Mouse (Mus musculus): ENCODE results near the gene Cfap20.
A peak's percentile ranks its signal among the peaks of the same experiment; 100 is the strongest.
"Not testable (repeated sequence)": the region's sequence is repeated elsewhere in the genome, so short reads cannot be mapped to it uniquely, and the experiment has no call there.

Gene Cfap20

GRCm38 (mm10) chr8:95411309-95411972 lies 23.2 kb downstream of the Cfap20 start:
- DNase-seq = peak; percentile 11 to 30

- DNase-seq = no peak
Measured at GRCm38 (mm10) chr8:95409518-95409917, 25.2 kb downstream of the Cfap20 start.

- DNase-seq = no peak
Measured at GRCm38 (mm10) chr8:95401091-95401490, 33.6 kb downstream of the Cfap20 start.

DNA sequence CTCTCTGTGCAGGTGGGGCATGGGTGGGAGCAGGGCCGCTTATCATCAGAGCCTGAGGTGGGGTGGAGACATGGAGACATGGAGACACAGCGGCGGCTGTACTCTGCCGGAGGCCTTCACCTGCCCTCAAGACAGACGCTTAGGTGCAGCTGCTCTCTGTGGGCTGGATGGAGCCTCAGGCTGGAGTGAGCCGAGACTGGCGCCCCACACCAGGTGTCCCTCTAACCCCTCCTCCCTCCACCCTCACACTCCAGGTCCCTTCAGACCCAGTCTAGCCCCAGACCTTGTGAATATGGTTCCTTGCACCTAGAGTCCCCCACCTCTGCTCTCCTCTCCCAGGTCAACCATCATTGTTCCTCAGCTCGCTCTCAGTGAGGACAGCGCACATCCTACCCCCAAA lies 35.5 kb downstream of the Cfap20 start:
- DNase-seq = no peak

DNA sequence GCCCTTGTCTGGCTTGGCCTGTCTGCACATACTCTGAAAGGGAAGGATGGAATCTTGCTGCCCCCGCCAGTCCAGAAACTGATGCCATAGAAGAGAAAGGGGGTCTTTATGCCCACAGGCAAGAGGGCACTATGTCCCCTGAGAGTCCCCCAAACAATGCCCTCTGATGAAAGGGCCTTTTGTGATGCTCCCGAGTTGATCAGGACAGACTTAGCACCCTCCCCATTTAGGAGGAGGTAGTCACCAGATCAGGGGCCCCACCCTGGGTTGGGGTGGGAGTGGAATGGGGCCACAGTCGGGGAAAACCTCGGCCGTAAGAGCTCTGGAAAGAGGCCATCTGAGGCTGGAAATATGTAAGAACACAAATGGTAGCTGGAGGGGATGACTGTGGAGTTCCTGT lies 37.5 kb downstream of the Cfap20 start:
- DNase-seq = no peak

DNA sequence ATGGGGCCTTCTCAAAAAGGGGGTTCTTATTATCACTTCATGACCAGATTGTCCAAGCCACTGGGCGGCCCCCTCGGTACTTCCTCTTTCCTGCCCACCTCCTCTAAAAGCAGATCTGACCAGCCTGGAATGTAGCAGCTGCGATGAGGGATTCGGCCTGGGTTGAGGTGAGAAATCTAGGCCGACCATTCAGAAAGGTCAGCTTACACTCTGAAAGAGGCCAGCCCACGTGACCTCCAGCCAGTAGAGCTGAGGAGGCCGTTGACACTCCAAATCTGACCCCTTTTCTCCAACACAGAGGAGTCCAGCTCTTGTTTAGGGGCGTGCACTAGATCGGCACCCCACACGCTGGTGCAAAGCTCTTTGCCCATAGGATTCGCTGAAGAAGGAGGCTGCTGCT lies 37.9 kb downstream of the Cfap20 start:
- no peak for DNase-seq

GRCm38 (mm10) chr8:95395186-95395918 lies 39.3 kb downstream of the Cfap20 start:
- no peak for DNase-seq

DNA sequence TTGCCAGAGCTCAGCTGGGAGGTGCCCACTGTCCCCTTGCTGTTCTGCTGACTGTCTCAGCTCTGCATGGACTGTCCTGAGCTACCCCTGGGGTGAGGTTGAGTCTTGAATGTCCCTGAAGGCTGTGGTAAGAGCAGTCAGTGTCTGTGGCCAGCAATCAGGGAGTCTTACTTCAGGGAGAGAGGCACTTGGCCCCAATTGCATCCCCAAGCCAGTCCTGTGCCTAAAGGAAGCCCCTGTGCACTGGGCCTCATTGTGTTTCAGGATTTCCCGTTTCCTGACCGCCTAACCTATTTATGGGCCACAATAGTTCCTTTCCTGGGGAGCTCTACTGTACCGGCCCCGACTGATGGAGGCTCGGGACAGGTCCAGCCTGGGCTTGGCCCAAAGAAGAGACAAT lies 42.1 kb downstream of the Cfap20 start:
- DNase-seq = no peak

DNA sequence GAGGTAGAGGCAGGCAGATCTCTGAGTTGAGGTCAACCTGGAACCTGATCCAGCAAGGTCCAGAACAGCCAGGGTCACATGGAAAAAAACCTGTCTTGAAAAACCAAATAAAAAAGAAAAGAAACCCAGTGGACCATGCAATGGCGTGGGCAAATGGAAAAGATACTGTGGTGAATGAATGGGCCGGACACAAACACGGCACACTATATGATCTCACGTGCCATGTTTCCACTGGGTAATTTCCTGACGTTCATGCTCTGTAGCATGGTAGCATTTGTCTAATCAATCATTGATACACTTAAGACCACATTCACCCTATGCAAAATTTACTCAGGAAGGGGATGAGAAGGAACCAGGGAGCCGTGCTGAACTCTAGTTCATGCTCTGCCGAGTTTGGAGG lies 43.6 kb downstream of the Cfap20 start:
- DNase-seq = no peak

GRCm38 (mm10) chr8:95390312-95390711 lies 44.4 kb downstream of the Cfap20 start:
- DNase-seq = peak; percentile 31 to 45

DNA sequence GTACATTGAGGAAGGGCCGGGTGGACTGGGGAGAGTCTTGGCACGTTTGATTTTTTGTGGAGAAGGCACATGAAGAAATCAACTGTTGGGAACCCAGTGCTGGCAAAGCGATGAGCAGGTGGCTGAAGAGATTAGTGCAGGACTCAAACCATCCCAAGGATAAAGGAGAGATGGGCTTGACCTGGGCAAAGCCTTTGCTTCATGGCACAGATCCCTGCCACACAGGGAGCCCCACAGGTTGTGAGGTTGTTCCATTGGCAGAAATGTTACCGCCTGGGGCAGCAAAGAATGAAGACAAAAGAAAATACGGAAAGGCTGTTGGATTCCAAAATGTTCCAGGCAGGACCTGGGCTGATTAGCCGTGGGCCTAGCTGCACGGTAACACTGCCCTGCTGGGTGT lies 46.7 kb downstream of the Cfap20 start:
- no peak for DNase-seq

- no peak for DNase-seq
Measured at GRCm38 (mm10) chr8:95387221-95387620, 47.4 kb downstream of the Cfap20 start.

- DNase-seq = no peak
Measured at GRCm38 (mm10) chr8:95386037-95386436, 48.6 kb downstream of the Cfap20 start.

DNA sequence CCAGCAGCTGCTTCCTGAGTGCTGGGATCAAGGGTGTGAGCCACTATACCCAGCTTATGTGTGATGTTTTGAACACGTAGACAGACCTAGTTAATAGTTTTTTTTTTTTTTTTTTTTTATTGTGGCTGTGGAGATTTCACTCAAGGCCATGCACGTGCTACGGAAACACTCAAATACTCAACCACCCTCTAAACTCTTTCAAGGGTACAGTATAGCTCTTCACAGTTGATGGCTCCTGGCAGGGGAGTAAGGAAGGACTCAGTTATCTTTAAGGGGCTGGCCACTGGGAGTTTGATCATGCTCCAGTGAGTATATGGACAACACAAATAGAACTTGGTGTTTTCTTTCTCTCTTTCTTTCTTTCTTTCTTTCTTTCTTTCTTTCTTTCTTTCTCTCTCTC lies 50.2 kb downstream of the Cfap20 start:
- DNase-seq = no peak

DNA sequence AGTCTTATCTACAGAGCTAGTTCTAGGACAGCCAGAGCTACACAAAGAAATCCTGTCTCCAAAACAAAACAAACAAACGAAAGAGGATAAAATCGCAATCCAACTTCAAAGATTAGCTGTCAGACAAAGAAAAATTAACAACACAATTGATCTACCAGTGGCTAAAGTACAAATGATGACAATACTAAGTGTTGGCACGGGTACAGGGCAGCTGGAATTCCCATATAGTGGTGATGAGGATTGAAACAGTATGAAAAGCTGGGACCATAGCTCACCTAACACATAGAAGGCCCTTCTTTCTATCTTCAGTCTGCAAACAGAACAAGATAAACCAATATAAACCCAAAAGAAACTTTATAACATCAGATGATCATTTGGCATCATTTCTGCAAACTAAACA lies 53.1 kb downstream of the Cfap20 start:
- no peak for DNase-seq

DNA sequence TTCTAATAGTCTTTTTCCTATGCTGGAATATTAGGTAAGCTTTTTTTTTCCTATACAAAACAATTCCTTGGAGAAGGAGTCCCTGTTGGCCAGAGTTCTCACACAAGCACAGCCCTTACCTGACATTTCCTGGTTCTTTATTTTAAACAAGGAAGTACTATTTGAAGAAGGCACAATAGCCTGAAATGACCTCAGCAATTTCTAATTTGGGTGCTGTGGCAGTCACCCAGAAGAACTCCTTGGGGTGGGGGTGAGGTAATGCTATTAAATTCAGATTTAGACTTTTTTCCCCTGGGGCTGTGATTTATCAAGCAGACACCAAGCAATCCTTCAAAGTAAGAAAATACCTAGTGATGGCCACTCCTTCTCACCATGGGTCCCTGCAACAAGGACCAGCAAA lies 53.7 kb downstream of the Cfap20 start:
- no peak for DNase-seq

GRCm38 (mm10) chr8:95378928-95379327 lies 55.7 kb downstream of the Cfap20 start:
- not testable (repeated sequence) for DNase-seq

DNA sequence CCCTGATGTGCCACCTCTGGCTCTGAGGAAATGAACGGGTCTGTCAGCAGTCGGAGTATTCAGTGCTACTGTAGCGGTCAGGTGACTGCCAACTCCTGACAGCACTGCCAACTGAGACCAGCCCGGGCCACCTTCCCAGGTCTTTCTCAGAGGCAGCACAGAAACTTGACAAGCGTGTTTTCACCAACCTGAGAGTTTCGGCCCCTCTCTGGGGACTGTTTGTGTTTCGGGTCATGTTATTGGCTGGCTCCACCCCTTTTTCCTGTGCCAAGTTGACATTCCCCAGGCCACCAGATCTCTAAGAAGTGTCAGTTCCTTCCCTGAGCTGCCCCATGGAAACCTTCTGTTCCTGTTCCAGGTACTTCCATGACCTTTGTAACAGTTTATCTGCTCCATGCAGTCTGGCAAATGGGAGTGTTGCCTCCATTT lies 56.8 kb downstream of the Cfap20 start:
- no peak for DNase-seq

- no peak for DNase-seq
Measured at GRCm38 (mm10) chr8:95377101-95377500, 57.6 kb downstream of the Cfap20 start.

GRCm38 (mm10) chr8:95376309-95376999 lies 58.2 kb downstream of the Cfap20 start:
- no peak for DNase-seq

- no peak for DNase-seq
Measured at GRCm38 (mm10) chr8:95375374-95375930, 59.2 kb downstream of the Cfap20 start.

GRCm38 (mm10) chr8:95374429-95374828 lies 60.2 kb downstream of the Cfap20 start:
- DNase-seq = no peak

DNA sequence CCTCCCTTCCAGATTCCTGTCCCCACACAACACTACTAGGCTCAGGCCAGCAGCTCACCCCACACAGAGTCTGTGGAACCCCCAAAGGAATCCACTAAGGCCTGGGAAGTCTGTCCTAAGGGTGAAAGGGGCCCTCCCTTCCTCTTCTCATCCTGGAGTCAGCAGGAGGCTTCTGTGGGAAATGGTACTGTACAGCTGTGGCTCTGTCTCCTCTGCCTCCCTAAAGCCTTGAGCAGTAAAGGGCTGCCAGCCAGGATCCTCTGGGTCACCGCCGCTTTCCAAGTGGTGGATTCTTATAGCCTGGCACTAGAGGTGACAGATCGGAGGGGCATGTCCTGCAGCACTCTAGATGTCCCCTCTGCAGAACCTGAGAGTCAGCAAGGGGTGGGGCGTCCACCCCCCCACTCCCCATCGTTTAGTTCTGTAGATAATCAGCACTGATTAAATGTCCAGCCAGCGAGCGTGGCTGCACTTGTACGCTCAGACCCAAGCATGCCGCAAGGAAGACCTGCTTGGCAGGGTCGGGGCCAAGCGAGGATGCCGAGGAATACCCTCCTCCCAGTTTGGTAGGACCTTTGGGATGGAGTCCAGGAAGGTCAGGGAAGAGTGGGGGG lies 61.2 kb downstream of the Cfap20 start:
- DNase-seq = no peak

All from thymus, postnatal 36 days (tissue).